In the genomic region with DNA sequence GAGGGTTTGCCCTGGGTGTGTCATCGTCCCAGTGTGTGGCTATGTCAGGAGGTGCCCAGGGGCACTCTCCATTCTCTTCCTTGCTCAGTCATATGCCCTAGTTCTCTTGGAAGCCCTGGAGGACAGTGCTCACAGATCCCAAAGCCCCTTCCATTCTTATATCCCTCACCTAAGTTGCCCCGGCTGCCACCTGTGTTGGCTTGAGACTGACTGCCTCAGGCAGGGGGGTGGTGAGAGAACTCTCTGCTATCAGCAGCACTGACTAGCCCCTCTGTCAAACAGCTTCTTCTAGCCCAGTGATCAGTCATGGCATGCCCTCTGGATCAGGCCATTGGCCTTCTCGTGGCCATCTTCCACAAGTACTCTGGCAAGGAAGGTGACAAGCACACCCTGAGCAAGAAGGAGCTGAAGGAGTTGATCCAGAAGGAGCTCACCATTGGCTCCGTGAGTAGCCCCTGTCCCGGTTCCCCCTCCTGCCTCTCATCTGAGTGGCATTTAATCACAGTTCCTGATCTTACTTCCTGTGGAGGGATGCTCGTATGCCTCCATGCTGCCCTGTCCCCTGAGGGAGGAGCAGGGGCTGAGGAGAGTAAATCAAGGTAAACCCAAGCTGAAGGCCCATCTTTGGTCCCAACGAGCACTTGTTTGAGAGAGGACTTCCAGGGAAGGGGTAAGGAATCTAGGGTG, we compare ENCODE assay signal across 7 mouse cellular contexts. TPM values are rescaled to one million over a fixed set of nuclear protein-coding genes. Genes with fewer than 3 reads are reported as not detected.
DNase-seq lines count a peak whose midpoint lies in the region; ATAC-seq lines count a peak whose summit lies in the region.

No protein-coding gene starts in this region.

- no peaks in the 10 kb centered on the region for H3K36me3 ChIP-seq in forebrain, embryonic 14.5 days (ENCODE audit: control insufficient read depth, insufficient read depth, low read length)
- H3K36me3 ChIP-seq in liver, embryonic 12.5 days = no peaks in the 10 kb centered on the region

- no peaks in the 10 kb centered on the region for H3K9me3 ChIP-seq in forebrain, embryonic 14.5 days (replicated peaks; ENCODE audit: control insufficient read depth, low read length)
- no peaks in the 10 kb centered on the region for H3K9me3 ChIP-seq in liver, embryonic 12.5 days (replicated peaks)

- peak; percentile 47 for DNase-seq in urinary bladder, adult 2 months (ENCODE audit: low spot score)
- DNase-seq in urinary bladder, postnatal 4 days (ENCODE audit: low spot score in 2 of 2) = no peak
- DNase-seq in forebrain, embryonic 14.5 days (ENCODE audit: low spot score) = no peak
- no peak for DNase-seq in cerebellum, postnatal 25 days
- DNase-seq in right cerebral cortex, adult 2 months (ENCODE audit: low spot score in 2 of 2) = no peak
- no peak for DNase-seq in frontal cortex, postnatal 10 days (ENCODE audit: low spot score in 2 of 2)

- peaks cover 5% of the 10 kb centered on the region for H3K4me1 ChIP-seq in forebrain, embryonic 14.5 days (ENCODE audit: control insufficient read depth, insufficient read depth, low read length)
- H3K4me1 ChIP-seq in liver, embryonic 12.5 days = peaks cover 7% of the 10 kb centered on the region

- H3K4me3 ChIP-seq in forebrain, embryonic 14.5 days (ENCODE audit: low read depth, low read length) = no peak overlapping the region
- H3K4me3 ChIP-seq in liver, embryonic 12.5 days = 0 out of 2 replicates have a peak overlapping the region, but pooled peaks have one; percentile 25

- H3K27ac ChIP-seq in forebrain, embryonic 14.5 days (ENCODE audit: low read depth, low read length) = no peak overlapping the region
- H3K27ac ChIP-seq in liver, embryonic 12.5 days = no peak overlapping the region

- H3K9ac ChIP-seq in forebrain, embryonic 14.5 days (ENCODE audit: low read length) = no peak overlapping the region
- no peak overlapping the region for H3K9ac ChIP-seq in liver, embryonic 12.5 days

- H3K27me3 ChIP-seq in forebrain, embryonic 14.5 days (replicated peaks; ENCODE audit: control insufficient read depth, insufficient read depth, low read length) = no peaks in the 10 kb centered on the region
- peaks cover 14% of the 10 kb centered on the region; the same call in 1 of the 2 replicates for H3K27me3 ChIP-seq in liver, embryonic 12.5 days (replicated peaks)

- no peak for ATAC-seq in forebrain, embryonic 14.5 days
- ATAC-seq in liver, embryonic 12.5 days = no peak

- H3K4me2 ChIP-seq in forebrain, embryonic 14.5 days (ENCODE audit: low read length) = peak overlapping the region; percentile 58
- peak overlapping the region; percentile 58 for H3K4me2 ChIP-seq in liver, embryonic 12.5 days

- WGBS in forebrain, embryonic 14.5 days = 74% methylated on average over 7 of the region's 7 CpGs
- 34% methylated on average over 7 of the region's 7 CpGs for WGBS in liver, embryonic 12.5 days (ENCODE audit: insufficient replicate concordance)

RNA-seq across cellular contexts. Expression of gene S100a6, which starts 0.9 kb away (rescaled TPM):
- polyA plus RNA-seq in urinary bladder, adult 2 months (2012; rRNA removed) = 3,944 and 6,594 TPM in 2 replicates
- polyA plus RNA-seq in forebrain, embryonic 14.5 days (2014; fragmentation: Nextera tagmentation; extraction: Ambion mirVana) = 19.6 and 22.8 TPM in 2 replicates
- polyA plus RNA-seq in liver, embryonic 12.5 days (2016; fragmentation: Nextera tagmentation; extraction: Ambion mirVana) = 5.7 and 6.8 TPM in 2 replicates

RNA-seq across cellular contexts. Expression of gene S100a5, which starts 5.3 kb away (rescaled TPM):
- 9.8 and 10.2 TPM in 2 replicates for polyA plus RNA-seq in urinary bladder, adult 2 months (2012; rRNA removed)
- polyA plus RNA-seq in forebrain, embryonic 14.5 days (2014; fragmentation: Nextera tagmentation; extraction: Ambion mirVana) = not detected in 2 replicates
- polyA plus RNA-seq in liver, embryonic 12.5 days (2016; fragmentation: Nextera tagmentation; extraction: Ambion mirVana) = not detected in 2 replicates

RNA-seq across cellular contexts. Expression of gene S100a4, which starts 10.0 kb away (rescaled TPM):
- 263 and 329 TPM in 2 replicates for polyA plus RNA-seq in urinary bladder, adult 2 months (2012; rRNA removed)
- 1.3 and 1.9 TPM in 2 replicates for polyA plus RNA-seq in forebrain, embryonic 14.5 days (2014; fragmentation: Nextera tagmentation; extraction: Ambion mirVana)
- polyA plus RNA-seq in liver, embryonic 12.5 days (2016; fragmentation: Nextera tagmentation; extraction: Ambion mirVana) = 0.55 and 0.69 TPM in 2 replicates

RNA-seq across cellular contexts. Expression of gene Gm42674, which starts 11.9 kb away (rescaled TPM):
- polyA plus RNA-seq in urinary bladder, adult 2 months (2012; rRNA removed) = 0.41 and 0.81 TPM in 2 replicates
- polyA plus RNA-seq in forebrain, embryonic 14.5 days (2014; fragmentation: Nextera tagmentation; extraction: Ambion mirVana) = not detected in 2 replicates
- not detected in 2 replicates for polyA plus RNA-seq in liver, embryonic 12.5 days (2016; fragmentation: Nextera tagmentation; extraction: Ambion mirVana)

RNA-seq across cellular contexts. Expression of gene S100a2, which starts 23.6 kb away (rescaled TPM):
- polyA plus RNA-seq in urinary bladder, adult 2 months (2012; rRNA removed) = not detected in 2 replicates
- not detected in 2 replicates for polyA plus RNA-seq in forebrain, embryonic 14.5 days (2014; fragmentation: Nextera tagmentation; extraction: Ambion mirVana)
- not detected in 2 replicates for polyA plus RNA-seq in liver, embryonic 12.5 days (2016; fragmentation: Nextera tagmentation; extraction: Ambion mirVana)

Comparison
In these comparisons a context has a peak if more than half of its experiments do, and no peak if none do; other contexts are left out.
1. RNA of gene S100a6, which starts 0.9 kb away (polyA plus RNA-seq): 3,944 to 6,594 TPM in urinary bladder, adult 2 months; 19.6 to 22.8 TPM in forebrain, embryonic 14.5 days and 5.7 to 6.8 TPM in liver, embryonic 12.5 days; every median in the first group is over 100 times any median in the second.
2. RNA of gene S100a4, which starts 10.0 kb away (polyA plus RNA-seq): 263 to 329 TPM in urinary bladder, adult 2 months; 1.3 to 1.9 TPM in forebrain, embryonic 14.5 days and 0.55 to 0.69 TPM in liver, embryonic 12.5 days; every median in the first group is over 10 times any median in the second.